Mouse (Mus musculus) cerebellum, adult 2 months (tissue): ENCODE results near the gene Kdm7a.

Source experiments
- CTCF ChIP-seq: fragments of 200-500 bp; IDR thresholded peaks from 2 replicates; pipeline ENCODE4 v1.5.1; 2011; ENCODE audit warnings: low read depth, mild to moderate bottlenecking, control low read depth, low read length, moderate library complexity, borderline replicate concordance; ENCODE audit not compliant: insufficient read depth
- POLR2A ChIP-seq: fragments of 200-500 bp; IDR thresholded peaks from 2 replicates; pipeline ENCODE4 v1.6.1; 2011; ENCODE audit warnings: low read length, control low read depth, borderline replicate concordance; ENCODE audit not compliant: insufficient read depth

DNA sequence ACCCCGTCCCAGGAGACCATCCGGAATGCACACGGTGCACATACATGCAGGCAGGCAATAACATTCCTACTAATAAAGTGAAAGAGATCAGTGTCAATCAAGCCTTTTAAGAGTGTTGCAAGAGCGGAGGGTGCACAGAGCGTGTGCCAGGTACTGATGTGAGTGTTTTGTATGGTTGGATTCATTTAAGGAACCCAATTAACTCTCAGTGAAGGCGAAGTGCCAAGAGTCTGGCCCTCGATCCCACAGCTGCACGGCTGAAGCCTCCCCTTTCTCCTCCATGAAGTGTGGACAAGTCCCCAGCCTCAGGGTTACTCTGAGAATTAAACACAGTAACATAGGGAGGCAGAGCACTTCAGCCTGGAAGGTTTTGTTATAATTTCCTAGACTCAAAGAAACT, 48.7 kb upstream of the Kdm7a start:
- TF ChIP-seq POLR2A (no peak), CTCF (no peak)
